Mouse (Mus musculus): ENCODE measurements around the gene Fbxl8.

- TF ChIP-seq CTCF (IDR thresholded peaks at IDR 0.05; ENCODE audit: control insufficient read depth, insufficient read depth, low read length), result no peak
- TF ChIP-seq POLR2A (IDR thresholded peaks at IDR 0.05; ENCODE audit: borderline replicate concordance, control insufficient read depth, low read depth, low read length), result peak; percentile 89; the same call in 1 of the 2 replicates
Observed at GRCm38 (mm10) chr8:105297511-105298192, 33.2 kb downstream of the Fbxl8 start, which contains the start of gene E2f4.
